12 mouse cellular contexts compared by ENCODE assay signal in the genomic region with DNA sequence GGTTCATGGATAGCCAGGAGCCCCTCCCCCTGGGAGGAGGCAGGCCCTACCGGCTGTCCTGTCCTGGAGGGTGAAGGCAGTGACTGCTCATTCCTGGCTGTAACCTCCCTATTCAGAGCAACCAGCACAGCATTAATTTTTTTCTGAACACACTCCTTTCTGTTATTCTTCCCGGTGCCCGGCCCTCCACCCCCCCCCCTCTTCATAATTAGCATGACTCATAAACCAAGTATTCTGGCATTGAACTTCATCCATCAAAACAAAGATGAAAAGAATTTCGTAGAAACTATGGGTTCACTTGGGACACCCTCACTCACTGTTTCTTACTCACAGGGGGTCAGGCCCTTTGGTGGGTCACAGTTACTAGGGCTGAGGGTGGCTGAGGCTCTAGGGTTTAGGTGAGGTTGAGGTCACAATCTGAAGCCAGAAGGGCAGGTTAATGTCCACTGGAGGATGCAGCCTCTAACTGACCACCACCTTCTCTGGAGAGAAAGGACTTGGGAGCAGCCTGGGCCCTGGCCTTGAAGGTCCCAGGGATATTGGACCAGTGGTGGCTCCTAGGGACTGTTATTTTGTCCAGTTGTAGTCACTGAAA. TPM values are rescaled to one million over a fixed set of nuclear protein-coding genes. Genes with fewer than 3 reads are reported as not detected.
A peak's percentile ranks its signal among the peaks of the same experiment; 100 is the strongest.
DNase-seq lines count a peak whose midpoint lies in the region; ATAC-seq and TF ChIP-seq lines count a peak whose summit lies in the region.
"Had no signal": no experiment of that assay in that cellular context is flagged by ENCODE, and none has a peak within 500 bp of the region (broad histone marks: within the 10 kb centered on the region; RNA-seq: fewer than 3 reads in every experiment).

No protein-coding gene starts in this region.

- H3K79me3 ChIP-seq in C2C12 (ENCODE audit: low read depth): no peaks in the 10 kb centered on the region

- peak overlapping the region; percentile 68 for H3K4me3 ChIP-seq in gastrocnemius, adult 2 months
- H3K4me3 ChIP-seq in kidney, embryonic 16.5 days (ENCODE audit: low read length): no peak overlapping the region
- no peak overlapping the region for H3K4me3 ChIP-seq in C2C12 (ENCODE audit: insufficient read depth, poor library complexity, severe bottlenecking)
- no peak overlapping the region for H3K4me3 ChIP-seq in intestine, postnatal 0 days (ENCODE audit: low read depth, low read length)
- H3K4me3 ChIP-seq: liver, embryonic 15.5 days had no signal

- H3K27me3 ChIP-seq in kidney, embryonic 16.5 days (ENCODE audit: insufficient read depth, low read length): no peaks in the 10 kb centered on the region
- no peaks in the 10 kb centered on the region for H3K27me3 ChIP-seq in C2C12 (ENCODE audit: control insufficient read depth, insufficient read depth, insufficient read length)
- H3K27me3 ChIP-seq in intestine, postnatal 0 days (replicated peaks; ENCODE audit: control insufficient read depth, insufficient read depth, low read length): 0 out of 2 replicates have a peak, but pooled peaks cover 9% of the 10 kb centered on the region

- peak overlapping the region; percentile 88 for H3K27ac ChIP-seq in gastrocnemius, adult 2 months
- peak overlapping the region; percentile 53; the same call in 1 of the 2 replicates for H3K27ac ChIP-seq in kidney, embryonic 16.5 days (ENCODE audit: low read length)
- H3K27ac ChIP-seq in intestine, postnatal 0 days (ENCODE audit: low read depth, low read length): no peak overlapping the region; the same call in 1 of the 2 replicates
- H3K27ac ChIP-seq: liver, embryonic 15.5 days had no signal

- no peak for TF ChIP-seq CTCF in gastrocnemius, adult 2 months (IDR thresholded peaks at IDR 0.05)
- TF ChIP-seq CTCF in C2C12 (IDR thresholded peaks at IDR 0.05; ENCODE audit: control insufficient read depth, insufficient read depth, insufficient read length): no peak
- no peak; the same call in 1 of the 2 replicates for TF ChIP-seq CTCF in intestine, postnatal 0 days (IDR thresholded peaks at IDR 0.05; ENCODE audit: low read depth)

- ATAC-seq in kidney, embryonic 16.5 days (ENCODE audit: low FRiP score, low TSS enrichment): no peak
- no peak for ATAC-seq in intestine, postnatal 0 days
- ATAC-seq: inflammation-experienced regulatory T-cells, adult 6 months had no signal

- no peak for DNase-seq in gastrocnemius, adult 2 months
- DNase-seq in gastrocnemius, postnatal 4 days (ENCODE audit: low spot score in 2 of 2): no peak
- DNase-seq in kidney, postnatal 14 days: no peak
- DNase-seq in retina, postnatal 1 day: no peak
- no peak for DNase-seq in thymus, postnatal 4 days
- DNase-seq: cerebellum, adult 11-12 months; midbrain, embryonic 14.5 days had no signal

- H3K9me3 ChIP-seq in kidney, embryonic 16.5 days (ENCODE audit: low read length): no peaks in the 10 kb centered on the region
- H3K9me3 ChIP-seq in intestine, postnatal 0 days (ENCODE audit: control insufficient read depth): no peaks in the 10 kb centered on the region
- H3K9me3 ChIP-seq: liver, embryonic 15.5 days had no signal

- no peak overlapping the region for H3K4me2 ChIP-seq in kidney, embryonic 16.5 days (replicated peaks; ENCODE audit: low read depth, low read length)
- peak overlapping the region; percentile 4; the same call in 1 of the 2 replicates for H3K4me2 ChIP-seq in intestine, postnatal 0 days (replicated peaks; ENCODE audit: low read depth)
- H3K4me2 ChIP-seq: liver, embryonic 15.5 days had no signal

- H3K9ac ChIP-seq in kidney, embryonic 16.5 days (replicated peaks; ENCODE audit: low read length): no peak overlapping the region
- H3K9ac ChIP-seq in intestine, postnatal 0 days (ENCODE audit: low read depth, low read length): no peak overlapping the region; the same call in 1 of the 2 replicates
- H3K9ac ChIP-seq: liver, embryonic 15.5 days had no signal

- peaks cover 48% of the 10 kb centered on the region for H3K4me1 ChIP-seq in kidney, embryonic 16.5 days (ENCODE audit: insufficient read depth, low read length)
- H3K4me1 ChIP-seq in intestine, postnatal 0 days (replicated peaks; ENCODE audit: control insufficient read depth, insufficient read depth, low read length): no peaks in the 10 kb centered on the region
- H3K4me1 ChIP-seq: liver, embryonic 15.5 days had no signal

- no peak overlapping the region for H3ac ChIP-seq in C2C12 (ENCODE audit: control insufficient read depth, insufficient read length, low read depth)

- 31% methylated on average over 4 of the region's 4 CpGs for WGBS in kidney, embryonic 16.5 days
- 25% methylated on average over 4 of the region's 4 CpGs for WGBS in intestine, postnatal 0 days

- intact Hi-C loops in gastrocnemius, adult 2 months (cut with DNase I): no loop called here

- H3K36me3 ChIP-seq in kidney, embryonic 16.5 days (ENCODE audit: insufficient read depth, low read length): no peaks in the 10 kb centered on the region
- H3K36me3 ChIP-seq in C2C12 (ENCODE audit: control insufficient read depth, insufficient read depth): no peaks in the 10 kb centered on the region
- H3K36me3 ChIP-seq in intestine, postnatal 0 days (ENCODE audit: control insufficient read depth, insufficient read depth): no peaks in the 10 kb centered on the region
- H3K36me3 ChIP-seq: liver, embryonic 15.5 days had no signal

- no peaks in the 10 kb centered on the region for H3K79me2 ChIP-seq in C2C12 (ENCODE audit: control insufficient read depth, insufficient read depth)

TF ChIP-seq in C2C12, 6 proteins besides CTCF, POLR2A, EP300 and RAD21:
- TF ChIP-seq CEBPB (IDR thresholded peaks at IDR 0.05; ENCODE audit: low read depth) (no peak), FOSL1 (IDR thresholded peaks at IDR 0.05; ENCODE audit: insufficient read depth, low read length, poor library complexity, severe bottlenecking) (peak; percentile 50)

RNA-seq across cellular contexts. Expression of a gene that starts 2.4 kb away (rescaled TPM):
- 10 to 100 TPM in 1 of 2 experiments, 1 to 10 TPM in 1; 7.9 to 12.6 TPM for total RNA-seq in gastrocnemius, adult 2 months (2021)
- total RNA-seq in gastrocnemius, postnatal 4 days (2021): 10 to 100 TPM; 33.2 to 37.6 TPM
- polyA plus RNA-seq in kidney, embryonic 16.5 days (2015; fragmentation: Nextera tagmentation; extraction: Ambion mirVana): 8.2 and 8.3 TPM in 2 replicates
- 2.0 TPM for polyA plus RNA-seq in C2C12 (2012; fragmentation: generic; extraction: Trizol)
- polyA plus RNA-seq in intestine, postnatal 0 days (2015; fragmentation: Nextera tagmentation; extraction: Ambion mirVana): 5.2 and 6.1 TPM in 2 replicates
- polyA plus RNA-seq: inflammation-experienced regulatory T-cells, adult 6 months had no signal

RNA-seq across cellular contexts. Expression of a gene that starts 11.5 kb away (rescaled TPM):
- total RNA-seq in gastrocnemius, adult 2 months (2021): 10 to 100 TPM; 10.7 to 11.6 TPM
- 10 to 100 TPM; 20.1 to 20.7 TPM for total RNA-seq in gastrocnemius, postnatal 4 days (2021)
- polyA plus RNA-seq in kidney, embryonic 16.5 days (2015; fragmentation: Nextera tagmentation; extraction: Ambion mirVana): 30.6 and 30.9 TPM in 2 replicates
- 29.7 TPM for polyA plus RNA-seq in C2C12 (2012; fragmentation: generic; extraction: Trizol)
- polyA plus RNA-seq in intestine, postnatal 0 days (2015; fragmentation: Nextera tagmentation; extraction: Ambion mirVana): 35.0 and 36.1 TPM in 2 replicates

RNA-seq across cellular contexts. Expression of a gene that starts 28.5 kb away (rescaled TPM):
- 10 to 100 TPM; 12.0 to 17.0 TPM for total RNA-seq in gastrocnemius, adult 2 months (2021)
- 10 to 100 TPM; 16.3 to 19.6 TPM for total RNA-seq in gastrocnemius, postnatal 4 days (2021)
- 14.9 and 18.1 TPM in 2 replicates for polyA plus RNA-seq in kidney, embryonic 16.5 days (2015; fragmentation: Nextera tagmentation; extraction: Ambion mirVana)
- polyA plus RNA-seq in C2C12 (2012; fragmentation: generic; extraction: Trizol): 6.6 TPM
- 348 and 382 TPM in 2 replicates for polyA plus RNA-seq in intestine, postnatal 0 days (2015; fragmentation: Nextera tagmentation; extraction: Ambion mirVana)

RNA-seq across cellular contexts. Expression of a gene that starts 46.2 kb away (rescaled TPM):
- total RNA-seq in gastrocnemius, adult 2 months (2021): 1 to 10 TPM; 4.3 to 6.2 TPM
- total RNA-seq in gastrocnemius, postnatal 4 days (2021): 10 to 100 TPM; 16.0 to 27.7 TPM
- polyA plus RNA-seq in kidney, embryonic 16.5 days (2015; fragmentation: Nextera tagmentation; extraction: Ambion mirVana): 6.1 and 7.5 TPM in 2 replicates
- polyA plus RNA-seq in C2C12 (2012; fragmentation: generic; extraction: Trizol): 2.1 TPM
- polyA plus RNA-seq in intestine, postnatal 0 days (2015; fragmentation: Nextera tagmentation; extraction: Ambion mirVana): 11.3 and 11.7 TPM in 2 replicates

Comparison
In these comparisons a context has a peak if more than half of its experiments do, and no peak if none do; other contexts are left out.
1. RNA of a gene that starts 28.5 kb away (polyA plus RNA-seq): 348 to 382 TPM in intestine, postnatal 0 days; 14.9 to 18.1 TPM in kidney, embryonic 16.5 days and 6.6 TPM in C2C12 (single experiment); every median in the first group is over 10 times any median in the second.